Mouse (Mus musculus) yolk sac, embryonic 10.5 days (tissue): ENCODE results near the gene Neu1.
"Not testable (repeated sequence)": the region's sequence is repeated elsewhere in the genome, so short reads cannot be mapped to it uniquely, and the experiment has no call there.

Experiments used
- DNase-seq: peaks from one replicate; pipeline ENCODE4 v3.0.0-alpha.2; 2017; ENCODE audit warnings: low spot score

Gene Neu1

DNA sequence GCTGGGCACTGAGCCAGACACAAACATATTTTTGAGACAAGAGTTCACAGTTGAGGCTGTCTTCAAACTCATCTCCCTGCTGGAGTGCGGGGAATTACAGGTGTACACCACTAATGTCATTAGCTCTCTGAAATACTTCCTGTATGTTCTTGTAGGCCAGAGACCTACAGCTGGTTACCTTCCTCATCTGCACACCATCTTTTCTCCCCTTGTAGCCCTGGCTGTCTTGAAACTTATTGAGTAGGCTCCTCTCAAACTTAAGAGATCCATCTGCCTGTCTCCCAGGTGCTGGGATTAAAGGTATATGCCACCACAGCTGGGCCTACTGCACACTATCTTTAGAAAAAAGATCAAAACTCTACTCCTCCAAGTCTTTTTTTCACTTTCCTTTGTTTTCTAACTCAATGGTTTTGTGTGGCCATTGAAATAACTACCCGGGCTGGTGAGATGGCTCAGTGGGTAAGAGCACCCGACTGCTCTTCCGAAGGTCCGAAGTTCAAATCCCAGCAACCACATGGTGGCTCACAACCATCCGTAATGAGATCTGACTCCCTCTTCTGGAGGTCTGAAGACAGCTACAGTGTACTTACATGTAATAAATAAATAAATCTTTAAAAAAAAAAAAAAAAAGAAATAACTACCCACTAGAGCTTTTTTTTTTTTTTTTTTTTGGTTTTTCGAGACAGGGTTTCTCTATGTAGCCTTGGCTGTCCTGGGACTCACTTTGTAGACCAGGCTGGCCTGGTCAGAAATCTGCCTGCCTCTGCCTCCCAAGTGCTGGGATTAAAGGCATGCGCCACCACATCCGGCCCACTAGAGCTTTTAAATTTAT is 17.9 kb downstream of the Neu1 start:
- not testable (repeated sequence) for DNase-seq

- DNase-seq: peak; percentile 71
Observed at GRCm38 (mm10) chr17:34949553-34949969, 18.5 kb downstream of the Neu1 start.

- no peak for DNase-seq
Observed at GRCm38 (mm10) chr17:34950514-34951455, 19.7 kb downstream of the Neu1 start.

GRCm38 (mm10) chr17:34951636-34952377 is 20.8 kb downstream of the Neu1 start:
- no peak for DNase-seq

DNA sequence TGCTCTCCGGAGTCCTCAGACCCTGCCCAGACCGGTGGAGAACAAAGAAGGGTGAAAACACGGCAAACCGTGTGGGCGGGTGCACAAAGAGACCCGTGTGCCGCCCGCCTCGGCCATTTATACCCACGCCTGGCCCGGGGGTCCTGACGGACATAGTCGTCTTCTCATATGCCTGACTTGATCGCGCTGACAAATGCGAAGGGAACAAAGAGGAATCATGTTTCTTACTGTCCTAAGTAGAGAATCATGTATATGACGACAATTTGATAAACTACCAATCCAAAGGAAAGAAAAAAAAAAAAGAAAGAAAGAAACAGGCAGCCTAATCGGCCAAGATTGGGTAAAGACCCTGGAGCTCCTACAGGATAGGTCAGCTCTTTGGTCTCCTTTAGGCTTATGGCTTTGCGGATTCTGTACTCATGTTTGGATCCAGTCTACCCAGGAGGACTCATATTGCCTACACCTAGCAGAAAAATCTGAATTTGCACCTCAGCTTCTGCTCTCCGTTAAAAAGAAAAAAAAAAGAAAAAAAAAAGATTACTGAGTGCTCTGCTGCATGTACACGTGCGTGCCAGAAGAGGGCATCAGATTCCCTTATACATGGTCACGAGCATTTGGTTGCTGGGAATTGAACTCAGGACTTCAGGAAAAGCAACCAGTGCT is 21.5 kb downstream of the Neu1 start:
- peak; percentile 82 for DNase-seq

DNA sequence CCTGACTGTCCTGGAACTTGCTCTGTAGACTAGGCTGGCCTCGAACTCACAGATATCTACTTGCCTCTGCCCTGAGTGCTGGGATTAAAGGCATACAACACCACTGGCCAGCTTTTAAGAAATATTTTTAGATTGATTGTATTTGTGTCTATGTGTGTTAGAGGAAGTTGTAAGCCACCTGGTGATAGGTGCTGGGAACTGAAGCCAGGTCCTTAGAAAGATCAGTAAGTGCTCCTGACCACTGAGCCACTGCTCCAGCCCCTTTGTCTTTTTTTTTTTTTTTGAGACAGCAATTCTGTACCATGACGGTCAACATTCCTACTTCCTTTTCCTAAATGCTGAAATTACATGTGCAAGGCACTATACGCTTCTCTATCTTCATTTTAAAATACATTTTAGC is 22.2 kb downstream of the Neu1 start:
- no peak for DNase-seq

DNA sequence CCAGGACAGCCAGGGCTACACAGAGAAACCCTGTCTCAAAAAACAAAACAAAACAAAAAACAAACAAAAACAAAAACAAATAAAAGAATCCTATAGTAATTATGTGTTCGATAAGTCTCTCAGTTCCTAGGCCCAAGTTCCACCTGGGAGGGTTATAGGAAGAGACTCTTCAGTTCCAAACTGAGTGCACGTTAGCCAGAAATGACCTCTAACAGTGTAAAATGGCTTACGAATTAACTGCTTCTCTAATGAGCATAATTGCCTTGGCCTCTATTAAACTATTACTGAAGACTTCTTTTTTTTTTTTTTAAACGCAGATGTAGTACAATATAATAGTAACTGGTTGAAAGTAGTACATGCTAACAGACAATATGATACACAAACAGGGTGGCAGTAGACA is 22.9 kb downstream of the Neu1 start:
- no peak for DNase-seq

GRCm38 (mm10) chr17:34954831-34955230 is 23.8 kb downstream of the Neu1 start:
- DNase-seq: no peak

GRCm38 (mm10) chr17:34955884-34956283 is 24.8 kb downstream of the Neu1 start:
- DNase-seq: no peak

GRCm38 (mm10) chr17:34956340-34956739 is 25.3 kb downstream of the Neu1 start:
- no peak for DNase-seq

DNA sequence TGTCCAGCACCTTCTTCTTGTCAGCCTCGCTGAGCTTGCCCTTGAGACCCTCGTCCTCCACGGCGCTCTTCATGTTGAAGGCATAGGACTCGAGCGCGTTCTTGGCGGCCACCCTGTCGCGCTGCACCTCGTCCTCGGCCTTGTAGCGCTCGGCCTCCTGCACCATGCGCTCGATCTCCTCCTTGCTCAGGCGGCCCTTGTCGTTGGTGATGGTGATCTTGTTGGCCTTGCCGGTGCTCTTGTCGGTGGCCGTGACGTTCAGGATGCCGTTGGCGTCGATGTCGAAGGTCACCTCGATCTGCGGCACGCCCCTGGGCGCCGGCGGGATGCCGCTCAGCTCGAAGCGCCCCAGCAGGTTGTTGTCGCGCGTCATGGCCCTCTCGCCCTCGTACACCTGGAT is 26.2 kb downstream of the Neu1 start:
- DNase-seq: not testable (repeated sequence)

- not testable (repeated sequence) for DNase-seq
Observed at GRCm38 (mm10) chr17:34957966-34958365, 26.9 kb downstream of the Neu1 start.

GRCm38 (mm10) chr17:34958734-34959129 is 27.7 kb downstream of the Neu1 start:
- not testable (repeated sequence) for DNase-seq

DNA sequence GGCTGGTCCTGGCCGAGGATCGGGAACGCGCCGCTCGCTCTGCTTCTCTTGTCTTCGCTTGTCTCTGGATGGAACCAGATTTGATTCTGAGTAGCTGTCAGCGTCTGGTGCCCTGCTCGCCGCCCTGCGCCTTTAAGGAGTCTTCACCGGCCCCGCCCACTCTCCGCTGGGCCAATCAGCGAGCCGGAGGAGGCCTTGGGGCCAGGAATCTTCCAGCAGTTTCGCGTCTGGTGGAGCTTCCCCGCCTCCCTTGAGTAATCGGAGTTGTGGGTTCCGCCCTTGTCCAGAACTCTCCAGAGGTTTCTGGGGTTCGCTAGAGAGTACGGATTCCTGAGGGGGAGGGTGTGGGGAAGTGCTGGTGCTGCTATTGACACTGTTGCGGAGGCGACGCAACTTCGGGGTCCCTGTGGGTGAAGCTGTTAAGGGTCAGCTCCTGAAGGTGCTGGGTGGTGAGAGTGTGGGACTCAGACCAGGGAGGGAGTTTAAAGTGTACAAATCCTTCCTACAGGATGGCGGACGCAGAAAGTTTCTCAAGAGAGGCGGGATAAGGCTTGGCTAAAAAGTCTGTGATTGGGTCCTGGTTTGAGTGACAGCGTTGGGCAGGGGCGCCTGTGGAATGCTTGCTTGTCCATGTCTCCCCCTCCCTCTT is 28.2 kb downstream of the Neu1 start, which contains the start of gene Hspa1b:
TSS of gene Hspa1b (minus strand) at position 109 of the 649 bp plus-strand sequence.
- peak; percentile 93 for DNase-seq

DNA sequence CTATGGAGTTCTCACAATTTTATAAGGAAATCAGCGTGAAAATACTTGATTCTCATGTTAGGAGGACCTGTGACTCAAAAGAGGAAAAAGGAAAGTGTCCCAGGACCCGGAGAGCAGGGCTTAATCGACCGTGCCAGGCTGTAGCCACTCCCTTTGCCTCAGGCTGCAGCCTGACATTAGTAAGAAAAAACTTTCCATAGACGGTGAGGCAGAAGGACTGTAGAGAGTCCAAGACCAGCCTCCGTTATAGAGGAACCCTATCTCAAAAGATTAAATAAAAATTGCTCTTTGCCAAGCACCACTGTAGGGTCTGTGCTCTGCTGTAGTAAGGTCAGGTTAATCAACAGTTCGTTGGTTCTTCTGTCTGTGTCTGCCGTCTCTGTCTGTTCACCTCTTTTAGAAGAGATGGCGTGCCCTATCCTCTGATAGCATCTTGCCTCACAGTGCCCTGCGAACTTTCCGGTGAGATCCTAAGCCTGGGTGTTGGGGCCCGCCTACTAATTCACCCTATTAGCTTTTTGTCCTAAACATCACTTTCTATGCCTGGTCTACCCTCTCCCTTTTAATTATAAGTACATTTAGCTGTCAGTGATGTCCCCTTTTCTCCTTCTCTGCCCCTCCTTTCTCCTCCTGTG is 28.9 kb downstream of the Neu1 start:
- no peak for DNase-seq

GRCm38 (mm10) chr17:34960702-34961493 is 29.8 kb downstream of the Neu1 start:
- DNase-seq: no peak

DNA sequence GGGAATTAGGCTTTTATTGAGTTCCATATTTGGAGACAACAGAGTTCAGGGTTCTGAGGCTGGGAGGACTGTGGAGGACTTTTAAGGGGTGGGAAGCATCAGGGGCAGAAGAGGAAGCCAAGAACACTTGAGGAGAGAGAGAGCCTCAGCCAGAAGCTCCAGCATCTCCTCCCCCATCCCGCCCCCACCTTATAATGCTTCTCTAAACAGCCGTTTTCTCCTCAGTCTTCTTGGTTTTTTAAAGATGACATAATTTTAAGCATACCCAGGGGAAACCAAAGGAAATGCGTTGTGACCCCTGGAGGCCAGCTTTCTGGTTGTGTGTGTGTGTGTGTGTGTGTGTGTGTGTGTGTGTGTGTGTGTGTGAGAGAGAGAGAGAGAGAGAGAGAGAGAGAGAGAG is 31.1 kb downstream of the Neu1 start:
- no peak for DNase-seq

DNA sequence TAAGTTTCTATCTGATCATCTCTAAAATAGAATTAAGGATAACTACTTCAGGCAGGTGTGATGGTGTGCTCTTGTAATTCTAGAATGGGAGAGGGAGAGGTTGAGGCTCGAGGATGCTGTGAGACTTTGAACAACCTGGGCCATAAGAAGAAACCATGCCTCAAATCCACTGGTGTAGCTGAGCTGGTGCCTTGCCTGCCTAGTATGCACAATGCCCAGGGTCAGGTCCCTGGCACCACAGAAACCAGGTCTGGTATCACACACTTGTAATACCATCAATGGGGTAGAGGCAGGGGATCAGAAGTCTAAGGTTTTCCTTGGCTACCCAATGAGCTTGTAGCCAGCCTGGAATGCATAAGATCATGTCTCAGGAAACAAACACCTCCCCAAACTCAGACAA is 31.8 kb downstream of the Neu1 start:
- DNase-seq: no peak

GRCm38 (mm10) chr17:34964640-34965049 is 33.6 kb downstream of the Neu1 start:
- DNase-seq: peak; percentile 65

GRCm38 (mm10) chr17:34965627-34966026 is 34.6 kb downstream of the Neu1 start:
- DNase-seq: no peak
